ENCODE assay signal across 8 mouse cellular contexts in the genomic region with DNA sequence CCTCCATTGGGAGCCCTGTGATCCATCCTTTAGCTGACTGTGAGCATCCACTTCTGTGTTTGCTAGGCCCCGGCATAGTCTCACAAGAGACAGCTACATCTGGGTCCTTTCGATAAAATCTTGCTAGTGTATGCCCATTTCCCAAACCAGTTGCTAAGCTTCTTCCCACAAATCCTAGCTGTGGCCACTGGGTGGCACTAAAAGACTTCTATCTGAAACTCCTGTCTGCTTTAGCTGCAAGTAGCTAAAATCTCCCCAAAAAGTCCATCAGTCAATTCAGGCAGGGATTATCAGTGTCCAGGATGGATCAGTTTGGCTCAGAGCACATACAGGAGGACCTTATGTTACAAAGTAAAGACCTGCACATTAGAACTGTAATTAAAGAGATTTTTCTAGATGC.
A peak's percentile ranks its signal among the peaks of the same experiment; 100 is the strongest.
DNase-seq lines count a peak whose midpoint lies in the region; ATAC-seq and TF ChIP-seq lines count a peak whose summit lies in the region.
"Not testable (repeated sequence)": the region's sequence is repeated elsewhere in the genome, so short reads cannot be mapped to it uniquely, and the experiment has no call there.

No protein-coding gene starts in this region.

- not testable (repeated sequence) for TF ChIP-seq POLR2A in cerebellum, adult 2 months (IDR thresholded peaks at IDR 0.05; ENCODE audit: borderline replicate concordance, insufficient read depth, low read length)

- DNase-seq in NIH3T3 (ENCODE audit: low read depth) = peak; percentile 84
- DNase-seq in cerebellum, adult 2 months = peak; percentile 69 to 76
- peak; percentile 92 for DNase-seq in forebrain, postnatal 0 days
- peak; percentile 79 for DNase-seq in heart, postnatal 4 days
- peak; percentile 57 for DNase-seq in layer of hippocampus, adult 9-11 months
- DNase-seq in lung, embryonic 14.5 days = peak; percentile 92
- DNase-seq in right cerebral cortex, adult 18-20 months = peak; percentile 80
- DNase-seq in urinary bladder, adult 18-20 months (ENCODE audit: low spot score in 2 of 2) = peak; percentile 19

- ATAC-seq in forebrain, postnatal 0 days = peak; percentile 27; the same call in 1 of the 2 replicates
- ATAC-seq in lung, embryonic 14.5 days (ENCODE audit: insufficient read depth) = not testable (repeated sequence)

- H3K36me3 ChIP-seq in forebrain, postnatal 0 days (ENCODE audit: insufficient read depth); lung, embryonic 14.5 days (ENCODE audit: insufficient read depth): not testable (repeated sequence)

- not testable (repeated sequence) for H3K27me3 ChIP-seq in cerebellum, adult 2 months (ENCODE audit: control insufficient read depth, insufficient read depth, low read length); forebrain, postnatal 0 days (ENCODE audit: insufficient read depth, low read length); lung, embryonic 14.5 days (ENCODE audit: insufficient read depth, low read length)

- not testable (repeated sequence) for H3K4me3 ChIP-seq in cerebellum, adult 2 months (replicated peaks; ENCODE audit: insufficient read depth, low read depth, low read length); forebrain, postnatal 0 days (ENCODE audit: low read depth, low read length); lung, embryonic 14.5 days (ENCODE audit: low read depth, low read length)

- H3K4me1 ChIP-seq in cerebellum, adult 2 months (ENCODE audit: control insufficient read depth, insufficient read depth, low read length); forebrain, postnatal 0 days (ENCODE audit: insufficient read depth); lung, embryonic 14.5 days (ENCODE audit: insufficient read depth): not testable (repeated sequence)

- 9% methylated on average over 2 of the region's 2 CpGs for WGBS in cerebellum, adult 2 months
- 28% methylated on average over 2 of the region's 2 CpGs for WGBS in forebrain, postnatal 0 days
- 37% methylated on average over 2 of the region's 2 CpGs for WGBS in lung, embryonic 14.5 days

- H3K9me3 ChIP-seq in forebrain, postnatal 0 days (ENCODE audit: low read length); lung, embryonic 14.5 days (ENCODE audit: low read depth, low read length): not testable (repeated sequence)

- H3K4me2 ChIP-seq in forebrain, postnatal 0 days (ENCODE audit: low read depth); lung, embryonic 14.5 days: not testable (repeated sequence)

- peak; percentile 59; the same call in 1 of the 2 replicates for TF ChIP-seq CTCF in cerebellum, adult 2 months (IDR thresholded peaks at IDR 0.05; ENCODE audit: borderline replicate concordance, insufficient read depth, low read depth, low read length)
- peak; percentile 84 for TF ChIP-seq CTCF in forebrain, postnatal 0 days (IDR thresholded peaks at IDR 0.05; ENCODE audit: low read depth)
- TF ChIP-seq CTCF in lung, embryonic 14.5 days (IDR thresholded peaks at IDR 0.05; ENCODE audit: low read depth) = peak; percentile 70

- H3K9ac ChIP-seq in forebrain, postnatal 0 days; lung, embryonic 14.5 days: not testable (repeated sequence)

- H3K27ac ChIP-seq in cerebellum, adult 2 months (ENCODE audit: insufficient read depth, low read length); forebrain, postnatal 0 days (ENCODE audit: low read depth, low read length); lung, embryonic 14.5 days (ENCODE audit: low read depth): not testable (repeated sequence)

Comparison
In these comparisons a context has a peak if more than half of its experiments do, and no peak if none do; other contexts are left out.
1. DNase-seq: peak in every context shown above with its lines; median percentile 92 in forebrain, postnatal 0 days; 92 in lung, embryonic 14.5 days; 84 in NIH3T3; 80 in right cerebral cortex, adult 18-20 months; 79 in heart, postnatal 4 days; 72 in cerebellum, adult 2 months; 57 in layer of hippocampus, adult 9-11 months; 19 in urinary bladder, adult 18-20 months.